Mouse (Mus musculus): ENCODE measurements around the gene Tmem201. TPM values are rescaled to one million over a fixed set of nuclear protein-coding genes. Genes with fewer than 3 reads are reported as not detected.

The Tmem201 gene
- polyA plus RNA-seq, 1 experiment from 2014 or later, result 27.9 TPM

DNA sequence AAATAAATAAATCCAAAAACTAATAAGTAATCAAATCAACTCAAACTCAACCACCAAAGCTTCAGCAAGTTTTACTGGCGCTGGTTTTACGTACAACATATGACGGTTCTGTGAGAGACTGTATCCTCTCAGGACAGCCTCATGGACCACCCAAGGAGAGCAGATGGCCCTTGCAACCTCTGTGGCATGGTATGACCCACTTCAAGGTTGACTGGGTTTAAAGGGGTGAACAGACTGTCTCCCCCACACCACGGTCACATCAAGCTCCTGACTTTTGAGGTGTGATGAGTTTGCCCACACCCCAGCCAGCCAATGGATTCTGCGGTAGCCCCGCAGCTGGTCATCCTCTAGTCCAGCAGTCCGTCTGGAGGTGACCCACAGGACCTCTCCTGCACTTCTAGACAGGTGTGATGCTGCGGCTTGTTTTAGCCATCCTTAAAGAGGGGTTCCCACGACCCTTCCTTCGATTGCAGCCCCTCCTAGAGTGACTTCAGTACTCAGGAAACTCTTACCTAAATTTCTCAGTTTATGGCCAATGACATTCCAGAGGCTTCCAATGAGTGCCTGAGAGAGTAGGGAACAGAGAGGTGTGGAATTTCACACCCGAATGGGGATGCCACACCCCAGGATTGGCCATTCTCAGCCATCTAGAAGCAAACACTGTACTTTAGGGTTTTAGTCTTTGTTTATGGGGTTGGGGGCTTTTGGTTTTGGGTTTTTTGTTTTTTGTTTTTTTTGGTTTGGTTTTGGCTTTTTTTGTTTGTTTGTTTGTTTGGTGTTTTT lies 52.8 kb downstream of the Tmem201 start:
- H3K27me3 ChIP-seq, result no peaks in the 10 kb centered on the region
- no peak for TF ChIP-seq CTCF (IDR thresholded peaks at IDR 0.05)
- DNase-seq (ENCODE audit: low read depth, low spot score), result no peak
- ChIA-PET CTCF (no interaction called here), POLR2A (no interaction called here)
- in situ Hi-C loops (cut with MboI; ENCODE audit: low pct_unique_long_range_greater_than_20kb), result no loop called here
- no peak for ATAC-seq

DNA sequence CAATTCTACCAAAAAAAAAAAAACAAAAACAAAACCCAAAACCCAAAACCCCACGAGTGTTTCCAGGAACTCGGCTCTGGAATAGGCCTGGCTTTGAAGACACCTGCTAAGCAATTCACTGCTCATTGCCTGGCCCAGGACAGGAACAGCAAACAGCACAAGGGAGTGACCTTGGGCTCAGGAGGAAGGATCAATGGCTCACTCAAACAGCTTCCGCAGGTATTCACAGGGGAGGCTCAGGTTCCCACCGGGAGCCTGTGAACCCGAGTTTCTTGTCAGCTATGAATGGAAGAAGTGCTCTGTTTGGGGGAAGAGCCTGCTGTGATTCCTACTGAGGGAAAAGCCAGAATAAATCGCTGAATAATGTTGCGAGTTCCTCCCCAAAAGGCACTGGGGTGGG lies 54.0 kb downstream of the Tmem201 start:
- in situ Hi-C loops (cut with MboI; ENCODE audit: low pct_unique_long_range_greater_than_20kb), result no loop called here
- ChIA-PET CTCF (interaction anchor here (1.8 kb wide), 1 partner anchor 11 kb away, joined by 6 read pairs; no protein-coding TSS in a partner anchor), POLR2A (no interaction called here)
- DNase-seq (ENCODE audit: low read depth, low spot score) (no peak), ATAC-seq (no peak)
- no peaks in the 10 kb centered on the region for H3K27me3 ChIP-seq
- TF ChIP-seq CTCF (IDR thresholded peaks at IDR 0.05), result no peak

DNA sequence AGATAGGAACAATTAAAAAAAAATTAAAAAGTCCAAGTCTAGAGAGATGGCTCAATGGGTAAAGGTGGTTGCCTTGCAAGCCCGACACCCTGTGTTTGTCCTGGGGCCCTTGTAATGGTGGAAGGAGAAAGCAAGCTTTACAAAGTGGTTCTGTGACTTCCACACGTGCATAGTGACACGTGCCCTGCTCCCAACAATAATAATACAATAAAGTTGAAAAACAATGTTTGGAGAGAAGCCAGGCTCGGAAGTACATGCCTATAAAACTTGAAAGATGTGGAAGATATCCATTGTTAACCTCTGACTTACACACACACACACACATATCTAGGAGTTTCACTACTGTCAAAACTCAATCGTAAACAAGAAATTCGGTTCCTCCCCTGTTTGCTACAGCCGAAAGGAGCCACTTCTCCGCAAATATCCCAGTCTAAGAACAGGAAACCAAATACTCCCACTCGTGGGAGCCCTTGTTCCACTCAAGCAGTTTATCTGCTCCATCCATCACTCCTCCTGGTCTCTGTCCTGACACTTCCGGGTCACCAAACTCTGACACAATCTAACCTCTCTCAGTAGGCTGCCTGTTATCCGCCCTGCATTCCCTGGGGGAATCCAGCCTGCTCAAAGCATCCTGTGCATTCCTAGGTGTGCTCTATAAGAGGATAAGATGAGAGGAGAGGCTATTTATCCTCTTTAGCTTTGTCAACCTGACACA lies 58.6 kb downstream of the Tmem201 start:
- DNase-seq (ENCODE audit: low read depth, low spot score), result no peak
- ChIA-PET CTCF (interaction anchor here (1.4 kb wide), 1 partner anchor 11 kb away, joined by 4 read pairs; no protein-coding TSS in a partner anchor), POLR2A (no interaction called here)
- ATAC-seq, result no peak
- no peaks in the 10 kb centered on the region for H3K27me3 ChIP-seq
- TF ChIP-seq CTCF (IDR thresholded peaks at IDR 0.05), result no peak
- in situ Hi-C loops (cut with MboI; ENCODE audit: low pct_unique_long_range_greater_than_20kb), result no loop called here

DNA sequence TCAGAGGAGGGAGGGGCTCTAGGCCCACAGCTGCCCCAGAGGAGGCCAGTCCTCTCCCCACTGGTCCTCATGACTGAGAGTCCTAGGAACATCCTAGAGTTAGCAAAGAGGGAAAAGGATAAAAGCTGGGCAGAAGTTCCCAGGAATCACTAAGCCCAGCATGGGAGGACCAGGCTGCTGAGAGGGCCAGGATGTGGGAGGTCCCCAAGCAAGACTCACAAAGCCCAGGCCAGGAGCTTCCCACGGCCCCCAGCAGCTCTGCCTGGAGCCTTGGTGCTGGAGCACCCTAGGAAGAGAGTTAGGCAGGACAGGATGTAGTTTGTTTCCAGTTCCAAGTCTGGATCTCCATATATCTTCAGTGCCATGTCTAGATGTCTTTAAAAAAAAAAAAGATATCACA lies 59.8 kb downstream of the Tmem201 start:
- in situ Hi-C loops (cut with MboI; ENCODE audit: low pct_unique_long_range_greater_than_20kb), result no loop called here
- CTCF ChIA-PET, result interaction anchor here (1.4 kb wide), 1 partner anchor 10 kb away, joined by 4 read pairs; no protein-coding TSS in a partner anchor
- no peaks in the 10 kb centered on the region for H3K27me3 ChIP-seq
- POLR2A ChIA-PET, result no interaction called here
- no peak for TF ChIP-seq CTCF (IDR thresholded peaks at IDR 0.05)
- DNase-seq (ENCODE audit: low read depth, low spot score) (no peak), ATAC-seq (no peak)

DNA sequence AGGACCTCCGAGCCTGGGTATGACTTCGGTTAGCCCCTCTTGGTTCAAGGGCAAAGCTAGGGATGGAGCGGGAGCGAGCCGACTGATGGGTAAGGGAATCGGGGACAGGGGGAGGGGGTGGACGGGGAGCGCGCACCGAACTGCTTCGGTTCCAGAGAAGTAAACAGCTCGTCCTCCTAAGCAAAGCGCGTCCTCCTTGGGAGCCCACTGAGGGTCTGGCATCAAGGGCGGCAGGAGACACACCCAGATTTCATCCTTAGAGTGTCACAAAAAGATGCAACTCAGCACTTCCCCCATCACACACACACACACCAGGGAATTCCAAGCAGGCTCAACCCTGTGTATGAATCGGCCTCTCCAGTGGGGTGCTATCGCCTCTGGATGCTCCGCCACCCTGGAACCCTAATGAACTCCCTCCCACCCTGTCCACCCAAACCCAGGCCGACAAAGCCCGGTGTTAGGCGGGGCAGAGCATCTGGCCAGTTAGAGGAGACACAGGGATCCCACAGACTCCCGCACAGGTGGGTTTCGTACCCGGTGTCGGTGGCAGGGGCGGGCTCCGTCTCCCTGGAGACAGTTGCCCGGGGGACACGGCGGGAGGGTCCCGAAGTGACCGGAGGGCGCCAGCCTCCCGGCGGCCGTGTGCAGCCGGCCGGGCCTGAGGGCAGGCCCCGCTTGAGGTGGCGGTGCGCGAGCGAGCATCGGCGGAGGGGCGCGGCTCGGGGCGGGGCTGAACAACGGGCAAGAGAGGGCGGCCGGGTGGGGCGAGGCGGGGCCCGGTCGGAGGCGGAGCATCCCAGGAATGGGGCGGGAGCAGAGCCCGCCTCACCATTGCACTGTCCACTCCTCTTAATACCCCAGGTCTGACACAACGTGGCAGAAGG lies 62.2 kb downstream of the Tmem201 start:
- TF ChIP-seq CTCF (IDR thresholded peaks at IDR 0.05), result no peak
- in situ Hi-C loops (cut with MboI; ENCODE audit: low pct_unique_long_range_greater_than_20kb), result no loop called here
- DNase-seq (ENCODE audit: low read depth, low spot score), result no peak
- no peaks in the 10 kb centered on the region for H3K27me3 ChIP-seq
- CTCF ChIA-PET, result no interaction called here
- ATAC-seq, result peak; percentile 62
- POLR2A ChIA-PET, result no interaction called here

DNA sequence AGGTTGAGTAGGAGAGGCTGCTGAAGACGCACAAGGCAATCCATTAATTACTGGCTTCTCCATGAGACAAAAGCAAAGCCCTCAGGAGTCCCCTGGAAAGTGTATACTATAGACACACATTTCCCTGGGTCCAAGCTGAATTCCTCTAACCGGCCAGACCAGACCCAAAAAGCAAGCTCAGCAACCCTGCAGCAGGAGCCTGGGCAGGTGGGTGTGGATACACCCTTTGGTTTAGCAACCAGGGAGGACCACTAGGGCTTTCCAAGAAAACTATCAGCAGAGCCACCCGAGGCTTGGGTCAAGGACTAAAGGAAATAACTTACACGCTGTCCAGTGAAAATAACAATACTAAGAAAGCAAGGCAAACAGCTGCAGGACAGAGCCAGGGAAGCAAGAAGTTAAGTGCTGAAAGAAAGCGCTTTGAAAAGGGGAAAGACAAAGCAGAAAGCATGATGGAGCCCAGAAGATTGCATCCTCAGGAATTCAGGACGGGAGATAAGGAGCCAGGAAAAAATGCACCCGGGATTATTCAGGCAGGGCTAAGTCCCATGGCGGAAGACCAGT lies 62.9 kb downstream of the Tmem201 start:
- H3K27me3 ChIP-seq, result no peaks in the 10 kb centered on the region
- CTCF ChIA-PET, result no interaction called here
- POLR2A ChIA-PET, result interaction anchor here (0.8 kb wide), 1 partner anchor 26 kb away, joined by 3 read pairs; no protein-coding TSS in a partner anchor
- DNase-seq (ENCODE audit: low read depth, low spot score), result no peak
- no peak for TF ChIP-seq CTCF (IDR thresholded peaks at IDR 0.05)
- in situ Hi-C loops (cut with MboI; ENCODE audit: low pct_unique_long_range_greater_than_20kb), result no loop called here
- no peak for ATAC-seq

DNA sequence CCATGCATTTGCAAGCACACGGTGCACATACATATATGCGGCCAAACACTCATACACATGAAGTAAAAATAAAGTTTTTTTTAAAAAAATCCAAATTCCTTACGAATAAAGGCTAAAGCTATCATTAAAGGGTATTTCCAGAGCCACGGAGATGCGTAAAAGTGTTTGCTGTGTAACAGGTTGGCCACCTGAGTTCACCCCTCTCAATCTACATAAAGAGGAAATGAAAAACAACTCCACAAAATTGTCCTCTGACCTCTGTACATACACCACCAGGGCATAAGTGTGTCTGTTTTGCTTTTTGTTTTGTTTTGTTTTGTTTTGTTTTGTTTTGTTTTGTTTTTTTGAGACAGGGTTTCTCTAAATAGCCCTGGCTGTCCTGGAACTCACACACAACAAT lies 65.1 kb downstream of the Tmem201 start:
- H3K27me3 ChIP-seq, result no peaks in the 10 kb centered on the region
- CTCF ChIA-PET, result interaction anchor here (2.2 kb wide), 1 partner anchor 10 kb away, joined by 6 read pairs; no protein-coding TSS in a partner anchor
- TF ChIP-seq CTCF (IDR thresholded peaks at IDR 0.05), result no peak
- in situ Hi-C loops (cut with MboI; ENCODE audit: low pct_unique_long_range_greater_than_20kb), result no loop called here
- ATAC-seq (no peak), DNase-seq (ENCODE audit: low read depth, low spot score) (no peak)
- POLR2A ChIA-PET, result no interaction called here

DNA sequence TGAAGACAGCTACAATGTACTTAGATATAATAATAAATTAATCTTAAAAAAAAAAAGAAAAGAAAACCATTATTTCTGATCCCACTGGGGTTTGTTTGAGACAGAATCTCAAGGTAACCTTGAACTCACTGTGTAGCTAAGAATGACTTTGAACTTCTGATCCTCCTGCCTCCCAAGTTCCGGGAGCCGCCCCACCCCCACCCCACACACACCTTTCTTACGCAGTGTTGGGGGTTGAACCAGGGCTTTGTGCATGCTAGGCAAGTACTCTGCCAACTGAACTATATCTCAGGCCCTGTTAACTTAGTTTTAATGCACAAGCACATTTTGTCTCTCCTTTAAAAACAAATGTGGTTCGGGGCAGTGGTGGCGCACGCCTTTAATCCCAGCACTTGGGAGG lies 66.7 kb downstream of the Tmem201 start:
- no peak for DNase-seq (ENCODE audit: low read depth, low spot score)
- CTCF ChIA-PET, result no interaction called here
- no peaks in the 10 kb centered on the region for H3K27me3 ChIP-seq
- no peak for TF ChIP-seq CTCF (IDR thresholded peaks at IDR 0.05)
- in situ Hi-C loops (cut with MboI; ENCODE audit: low pct_unique_long_range_greater_than_20kb), result no loop called here
- ATAC-seq, result no peak
- POLR2A ChIA-PET, result no interaction called here

DNA sequence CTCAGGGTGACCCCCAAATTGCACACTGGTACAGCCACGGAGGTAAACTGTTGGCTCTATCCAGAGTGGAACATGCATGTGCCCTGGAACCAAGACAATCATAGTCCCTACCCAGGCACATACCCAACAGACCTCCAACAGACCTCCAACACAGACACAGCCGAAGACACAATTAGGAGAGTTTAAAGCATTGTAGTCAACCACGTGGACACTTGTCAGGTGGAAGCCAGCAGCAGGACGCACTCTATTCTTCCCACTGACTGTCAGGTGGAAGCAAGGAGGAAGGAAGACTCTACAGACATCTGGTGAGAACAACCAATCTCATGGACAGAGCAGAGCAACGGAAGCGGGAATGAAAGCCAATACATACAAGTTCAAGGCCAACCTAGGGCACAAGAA lies 72.2 kb downstream of the Tmem201 start:
- no peaks in the 10 kb centered on the region for H3K27me3 ChIP-seq
- TF ChIP-seq CTCF (IDR thresholded peaks at IDR 0.05), result no peak
- POLR2A ChIA-PET, result no interaction called here
- DNase-seq (ENCODE audit: low read depth, low spot score) (no peak), ATAC-seq (no peak)
- in situ Hi-C loops (cut with MboI; ENCODE audit: low pct_unique_long_range_greater_than_20kb), result no loop called here
- CTCF ChIA-PET, result no interaction called here

Other genes starting within 250 kb of the Tmem201 start
- gene Ctnnbip1, start 219.8 kb downstream of the Tmem201 start, polyA plus RNA-seq (2021), result 17.3 TPM
- gene Clstn1, start 151.6 kb downstream of the Tmem201 start, polyA plus RNA-seq (2021), result 195 TPM
- 0.51 TPM for gene Pik3cd, start 35.5 kb downstream of the Tmem201 start, polyA plus RNA-seq (2021)
- 23.3 TPM for gene Slc25a33, start 36.2 kb upstream of the Tmem201 start, polyA plus RNA-seq (2021)
- 23.3 TPM for gene Spsb1, start 217.0 kb upstream of the Tmem201 start, polyA plus RNA-seq (2021)

Data from Patski (cell line).